ENCODE assay signal across 10 mouse cellular contexts in the genomic region with DNA sequence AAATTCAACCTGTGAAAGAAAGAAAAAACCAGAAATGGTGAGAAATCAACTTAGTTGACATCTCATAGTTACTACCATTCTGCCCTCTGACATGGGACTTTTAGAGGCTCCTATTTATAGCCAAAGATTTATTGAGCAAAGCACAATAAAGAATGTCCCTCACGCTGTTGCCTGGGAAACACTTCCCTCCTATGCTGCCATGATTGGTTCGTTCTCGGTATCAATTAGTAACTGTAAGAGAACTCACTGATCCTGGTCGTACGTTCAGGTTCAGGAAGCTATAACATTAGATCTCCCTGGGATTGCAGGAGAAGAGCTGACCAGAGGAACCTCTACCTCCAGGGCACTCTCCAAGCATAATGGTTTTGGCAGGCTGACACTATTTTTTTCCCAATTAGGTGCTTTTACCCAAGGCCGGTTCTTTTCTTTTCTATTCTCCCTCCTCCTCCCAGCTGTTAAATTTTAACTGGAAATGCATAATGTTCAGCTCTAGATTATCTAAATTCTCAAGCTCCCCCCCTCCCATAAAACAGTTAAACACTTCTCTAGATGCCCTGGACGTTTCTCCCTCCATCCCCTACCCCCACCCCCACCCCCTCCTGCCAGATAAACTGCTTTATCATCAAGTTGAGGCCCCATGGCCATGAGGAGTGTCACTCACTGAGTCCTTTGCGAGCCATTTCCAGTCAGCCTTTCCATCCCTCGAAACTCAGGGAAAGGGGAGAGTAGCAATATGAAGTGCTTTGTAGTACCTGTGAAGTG.
DNase-seq lines count a peak whose midpoint lies in the region; ATAC-seq and TF ChIP-seq lines count a peak whose summit lies in the region.
"Had no signal": no experiment of that assay in that cellular context is flagged by ENCODE, and none has a peak within 500 bp of the region (broad histone marks: within the 10 kb centered on the region; RNA-seq: fewer than 3 reads in every experiment).

No protein-coding gene starts in this region.

- no peaks in the 10 kb centered on the region for H3K27me3 ChIP-seq in forebrain, embryonic 14.5 days (replicated peaks; ENCODE audit: control insufficient read depth, insufficient read depth, low read length)
- H3K27me3 ChIP-seq in hindbrain, embryonic 16.5 days (replicated peaks; ENCODE audit: control insufficient read depth, insufficient read depth, low read length), result no peaks in the 10 kb centered on the region
- H3K27me3 ChIP-seq in midbrain, embryonic 16.5 days (ENCODE audit: control insufficient read depth, insufficient read depth, low read depth, low read length), result no peaks in the 10 kb centered on the region
- H3K27me3 ChIP-seq: lung, embryonic 15.5 days had no signal

- DNase-seq in left cerebral cortex, adult 2 months (ENCODE audit: extremely low spot score in 1 of 2, low spot score in 2 of 2), result no peak
- no peak for DNase-seq in left cerebral cortex, adult 9 months (ENCODE audit: low spot score in 2 of 2)
- peak; percentile 64 for DNase-seq in forebrain, embryonic 14.5 days (ENCODE audit: low spot score)
- DNase-seq in adrenal gland, adult 8-10 months, result no peak
- no peak for DNase-seq in lung, postnatal 36 days
- DNase-seq: heart, postnatal 10 days; thymus, adult 2 months had no signal

- 15% methylated on average over 9 of the region's 9 CpGs for WGBS in forebrain, embryonic 14.5 days
- 20% methylated on average over 9 of the region's 9 CpGs for WGBS in hindbrain, embryonic 16.5 days
- WGBS in midbrain, embryonic 16.5 days, result 29% methylated on average over 9 of the region's 9 CpGs

- peak overlapping the region; percentile 78 for H3K27ac ChIP-seq in left cerebral cortex, adult 2 months
- H3K27ac ChIP-seq in forebrain, embryonic 14.5 days (ENCODE audit: low read depth, low read length), result peak overlapping the region; percentile 36; the same call in 1 of the 2 replicates
- H3K27ac ChIP-seq in hindbrain, embryonic 16.5 days (ENCODE audit: low read depth, low read length), result 0 out of 2 replicates have a peak overlapping the region, but pooled peaks have one; percentile 29
- H3K27ac ChIP-seq in midbrain, embryonic 16.5 days (ENCODE audit: low read length), result peak overlapping the region; percentile 54; the same call in 1 of the 2 replicates
- H3K27ac ChIP-seq: lung, embryonic 15.5 days had no signal

- intact Hi-C loops in left cerebral cortex, adult 2 months (cut with DNase I), result no loop called here

- H3K36me3 ChIP-seq in forebrain, embryonic 14.5 days (ENCODE audit: control insufficient read depth, insufficient read depth, low read length), result no peaks in the 10 kb centered on the region
- no peaks in the 10 kb centered on the region for H3K36me3 ChIP-seq in hindbrain, embryonic 16.5 days (ENCODE audit: control insufficient read depth, insufficient read depth, low read length)
- H3K36me3 ChIP-seq in midbrain, embryonic 16.5 days (ENCODE audit: control insufficient read depth, insufficient read depth, low read length), result 0 out of 2 replicates have a peak, but pooled peaks cover 2% of the 10 kb centered on the region
- H3K36me3 ChIP-seq: lung, embryonic 15.5 days had no signal

- peaks cover 14% of the 10 kb centered on the region for H3K4me1 ChIP-seq in forebrain, embryonic 14.5 days (ENCODE audit: control insufficient read depth, insufficient read depth, low read length)
- H3K4me1 ChIP-seq in hindbrain, embryonic 16.5 days (ENCODE audit: control insufficient read depth, insufficient read depth, low read depth, low read length), result peaks cover 10% of the 10 kb centered on the region
- H3K4me1 ChIP-seq in midbrain, embryonic 16.5 days (ENCODE audit: control insufficient read depth, insufficient read depth, low read length), result peaks cover 13% of the 10 kb centered on the region
- H3K4me1 ChIP-seq: lung, embryonic 15.5 days had no signal

- peak overlapping the region; percentile 28; the same call in 1 of the 2 replicates for H3K4me2 ChIP-seq in forebrain, embryonic 14.5 days (ENCODE audit: low read length)
- peak overlapping the region; percentile 46 for H3K4me2 ChIP-seq in hindbrain, embryonic 16.5 days (ENCODE audit: low read length)
- H3K4me2 ChIP-seq in midbrain, embryonic 16.5 days (ENCODE audit: low read length), result no peak overlapping the region; the same call in 1 of the 2 replicates
- H3K4me2 ChIP-seq: lung, embryonic 15.5 days had no signal

- no peak overlapping the region; the same call in 1 of the 2 replicates for H3K4me3 ChIP-seq in left cerebral cortex, adult 2 months
- H3K4me3 ChIP-seq in forebrain, embryonic 14.5 days (ENCODE audit: low read depth, low read length), result no peak overlapping the region
- 0 out of 2 replicates have a peak overlapping the region, but pooled peaks have one; percentile 9 for H3K4me3 ChIP-seq in hindbrain, embryonic 16.5 days (ENCODE audit: low read length)
- H3K4me3 ChIP-seq in midbrain, embryonic 16.5 days (ENCODE audit: low read depth, low read length), result no peak overlapping the region
- H3K4me3 ChIP-seq: lung, embryonic 15.5 days had no signal

- H3K9me3 ChIP-seq in forebrain, embryonic 14.5 days (replicated peaks; ENCODE audit: control insufficient read depth, low read length), result no peaks in the 10 kb centered on the region
- no peaks in the 10 kb centered on the region for H3K9me3 ChIP-seq in hindbrain, embryonic 16.5 days (ENCODE audit: control insufficient read depth, low read length)
- H3K9me3 ChIP-seq in midbrain, embryonic 16.5 days (replicated peaks; ENCODE audit: control insufficient read depth, low read length, poor library complexity, severe bottlenecking), result no peaks in the 10 kb centered on the region
- H3K9me3 ChIP-seq: lung, embryonic 15.5 days had no signal

- TF ChIP-seq CTCF in left cerebral cortex, adult 2 months (IDR thresholded peaks at IDR 0.05), result no peak

- no peak overlapping the region for H3K9ac ChIP-seq in forebrain, embryonic 14.5 days (ENCODE audit: low read length)
- H3K9ac ChIP-seq in hindbrain, embryonic 16.5 days (ENCODE audit: low read depth, low read length), result no peak overlapping the region
- H3K9ac ChIP-seq in midbrain, embryonic 16.5 days (ENCODE audit: low read depth, low read length), result no peak overlapping the region
- H3K9ac ChIP-seq: lung, embryonic 15.5 days had no signal

- peak; percentile 24; the same call in 1 of the 2 replicates for ATAC-seq in forebrain, embryonic 14.5 days
- ATAC-seq in hindbrain, embryonic 16.5 days, result peak; percentile 57; the same call in 1 of the 2 replicates
- no peak; the same call in 1 of the 2 replicates for ATAC-seq in midbrain, embryonic 16.5 days
